Mouse (Mus musculus) heart, postnatal 0 days (tissue): ENCODE data around the gene Rd3l. TPM values are rescaled to one million over a fixed set of nuclear protein-coding genes. Genes with fewer than 3 reads are reported as not detected.

ENCODE experiments used
- ATAC-seq: fragments of 200-750 bp; cut with Nextera tagmentation; 2 replicates; pipeline ENCODE4 v1.8.0; 2017; ENCODE audit warnings: low read depth, moderate number of reproducible peaks, moderate library complexity; ENCODE audit not compliant: insufficient read depth
- DNase-seq: peaks from one replicate; pipeline ENCODE4 v3.0.0-alpha.2; 2016; ENCODE audit warnings: low spot score
- H3K27ac ChIP-seq: fragments of 300-500 bp; sonication (generic); 2 replicates; pipeline ENCODE4 v1.5.1; 2014; ENCODE audit warnings: low read depth, mild to moderate bottlenecking
- H3K27me3 ChIP-seq: fragments of 300-500 bp; sonication (generic); 2 replicates; pipeline ENCODE4 v1.6.1; 2014; ENCODE audit warnings: low read length, mixed read lengths; ENCODE audit not compliant: control insufficient read depth, insufficient read depth
- H3K36me3 ChIP-seq: fragments of 300-500 bp; sonication (generic); replicated peaks from 2 replicates; pipeline ENCODE4 v1.6.1; 2014; ENCODE audit warnings: low read length, mixed read lengths; ENCODE audit not compliant: control insufficient read depth, insufficient read depth
- H3K4me1 ChIP-seq: fragments of 300-500 bp; sonication (generic); 2 replicates; pipeline ENCODE4 v1.6.1; 2014; ENCODE audit warnings: antibody characterized with exemption; ENCODE audit not compliant: control insufficient read depth, insufficient read depth
- H3K4me2 ChIP-seq: fragments of 300-500 bp; sonication (generic); 2 replicates; pipeline ENCODE4 v1.6.1; 2014; ENCODE audit warnings: low read depth, mild to moderate bottlenecking, low read length, moderate library complexity
- H3K4me3 ChIP-seq: fragments of 300-500 bp; sonication (generic); 2 replicates; pipeline ENCODE4 v1.5.1; 2014; ENCODE audit warnings: low read depth, low read length
- H3K9ac ChIP-seq: fragments of 300-500 bp; sonication (generic); replicated peaks from 2 replicates; pipeline ENCODE4 v1.6.1; 2014; ENCODE audit warnings: low read depth, low read length, mixed read lengths
- H3K9me3 ChIP-seq: fragments of 300-500 bp; sonication (generic); replicated peaks from 2 replicates; pipeline ENCODE4 v1.6.1; 2016; ENCODE audit warnings: low read length; ENCODE audit not compliant: control insufficient read depth
- CTCF ChIP-seq: IDR thresholded peaks from 2 replicates; pipeline ENCODE4 v1.5.1; 2016; ENCODE audit warnings: antibody characterized with exemption, control low read depth, low read depth
- EP300 ChIP-seq: IDR thresholded peaks from 2 replicates; pipeline ENCODE4 v1.6.1; 2016; ENCODE audit warnings: antibody characterized with exemption, low read depth
- whole genome bisulfite sequencing: fragments of 180-500 bp; shearing (Covaris S2); extraction: QIAGEN DNeasy Blood & Tissue Kit; methylation state at CpG from one replicate; pipeline ENCODE4 v1.1.7; 2014; 5-methylcytosine and 5-hydroxymethylcytosine counted together
- polyA plus RNA-seq: library from polyadenylated mRNA; unstranded; fragments of >200 nt; fragmentation: Nextera tagmentation; extraction: Ambion mirVana; gene quantifications from 2 replicates; pipeline ENCODE4 v1.2.1, GENCODE M21; 2015
- total RNA-seq: library from RNA; depleted of rRNA; stranded (reverse); fragments of >200 nt; gene quantifications from 2 replicates; pipeline ENCODE4 v1.2.3, GENCODE M21; 2014; ENCODE audit warnings: low replicate concordance

Gene Rd3l
- total and polyA plus RNA-seq, 2 experiments from 2014 or later: 0.77 TPM; not detected in 1

DNA sequence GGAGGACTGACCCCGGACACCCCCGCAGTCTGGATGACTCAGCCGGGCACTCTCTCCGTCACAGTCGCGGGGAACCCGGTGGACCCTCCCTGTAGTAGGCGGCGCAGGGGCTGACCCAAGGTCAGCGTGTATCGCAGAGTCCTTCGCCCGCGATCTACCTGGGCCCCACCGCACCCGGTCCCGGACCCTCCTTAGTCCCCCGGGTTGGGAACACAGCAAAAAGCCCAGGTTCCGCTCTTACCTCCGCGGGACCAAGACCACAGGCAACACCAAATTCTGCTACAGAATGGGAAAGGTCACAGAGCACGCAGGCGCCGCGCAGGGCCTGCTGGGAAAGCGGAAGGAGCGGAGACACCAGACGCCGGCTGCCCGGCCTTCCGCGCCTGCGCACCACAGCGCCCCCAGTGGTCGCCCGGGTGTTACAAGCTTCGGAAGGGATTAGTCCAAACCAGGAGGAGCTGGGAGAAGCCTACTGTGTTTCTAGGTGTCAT, 14.4 kb downstream of the Rd3l start, which contains the start of gene Atp5mpl:
Atp5mpl (minus strand) TSS at position 295 of the 491 bp plus-strand sequence.
- Histone ChIP-seq H3K36me3 (peaks cover 17% of the 10 kb centered on the region), H3K4me2 (peak within 1 kb of the TSS; percentile 68), H3K4me3 (peak within 1 kb of the TSS; percentile 73), H3K9ac (peak within 1 kb of the TSS; percentile 89), H3K9me3 (no peaks in the 10 kb centered on the region), H3K4me1 (peaks cover 8% of the 10 kb centered on the region; the same call in 1 of the 2 replicates), H3K27me3 (no peaks in the 10 kb centered on the region), H3K27ac (peak within 1 kb of the TSS; percentile 84)
- ATAC-seq (peak; percentile 91), DNase-seq (peak; percentile 94)
- peak; percentile 65; the same call in 1 of the 2 replicates for TF ChIP-seq EP300
- peak; percentile 93 for TF ChIP-seq CTCF
- WGBS: under 1% methylated on average over 37 of the region's 37 CpGs

DNA sequence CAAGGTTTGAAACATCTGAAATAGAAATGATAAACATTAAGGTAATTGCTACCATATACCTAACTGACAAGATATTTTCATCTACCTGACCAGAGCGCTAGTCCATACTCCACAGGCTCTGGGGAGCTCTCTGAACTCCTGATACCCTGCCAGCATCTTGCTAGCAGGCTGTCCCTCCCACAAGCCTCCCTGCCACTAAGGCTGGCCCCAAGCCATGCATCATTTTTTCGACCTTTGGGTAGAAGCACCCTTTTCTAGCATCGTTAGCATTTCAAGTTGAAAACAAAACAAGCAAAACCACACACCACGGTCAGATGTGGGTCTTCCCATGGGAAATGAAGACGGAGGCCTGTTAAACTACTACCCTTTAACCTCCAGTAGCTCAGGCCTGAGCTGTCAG, 17.8 kb downstream of the Rd3l start:
- WGBS: 70% methylated on average over 5 of the region's 5 CpGs
- Histone ChIP-seq H3K27ac (no peak overlapping the region), H3K4me1 (peaks cover 8% of the 10 kb centered on the region; the same call in 1 of the 2 replicates), H3K4me2 (no peak overlapping the region), H3K36me3 (peaks cover 42% of the 10 kb centered on the region), H3K9ac (no peak overlapping the region), H3K4me3 (no peak overlapping the region), H3K27me3 (no peaks in the 10 kb centered on the region), H3K9me3 (no peaks in the 10 kb centered on the region)
- no peak for DNase-seq
- TF ChIP-seq CTCF (no peak), EP300 (no peak)
- ATAC-seq: no peak

DNA sequence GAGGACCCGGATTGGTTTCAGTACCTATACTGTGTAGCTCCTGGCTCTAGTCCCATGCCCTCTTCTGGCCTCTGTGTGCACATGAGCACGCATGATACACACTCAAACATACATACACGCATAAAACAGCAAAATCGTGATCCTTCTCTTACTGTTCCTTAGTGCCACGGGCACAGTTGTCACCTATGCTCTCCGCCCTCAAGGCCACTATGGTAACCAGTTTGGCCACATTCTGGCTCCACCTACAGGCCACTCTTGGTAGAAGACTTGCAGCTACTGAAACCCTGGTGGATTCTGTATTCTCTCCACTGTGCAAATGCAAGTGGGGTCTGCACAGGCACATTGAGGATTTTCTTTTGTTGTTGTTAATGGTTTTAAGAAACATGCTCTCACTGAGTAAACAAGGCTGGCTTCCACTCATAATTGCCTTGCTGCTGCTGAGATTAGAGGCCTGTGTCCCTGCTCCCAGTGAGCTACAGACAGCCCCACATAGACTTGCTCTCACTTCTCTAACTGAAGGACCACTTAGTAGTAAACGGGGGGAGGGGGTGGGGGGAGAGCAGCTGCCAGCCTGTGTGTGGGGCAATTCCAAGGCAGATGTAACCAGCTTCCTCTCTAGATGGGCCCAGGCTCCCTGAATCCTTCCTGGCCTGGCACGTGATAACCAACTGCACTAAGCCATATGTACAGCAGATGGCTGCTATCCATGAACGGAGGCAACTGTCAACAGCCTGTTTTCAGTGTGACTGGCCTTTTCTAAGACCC, 22.8 kb downstream of the Rd3l start:
- Histone ChIP-seq H3K27ac (no peak overlapping the region), H3K4me3 (no peak overlapping the region), H3K9ac (no peak overlapping the region), H3K27me3 (no peaks in the 10 kb centered on the region), H3K36me3 (peaks cover 38% of the 10 kb centered on the region), H3K9me3 (no peaks in the 10 kb centered on the region), H3K4me2 (no peak overlapping the region), H3K4me1 (no peaks in the 10 kb centered on the region)
- no peak for TF ChIP-seq EP300
- peak; percentile 83 for TF ChIP-seq CTCF
- ATAC-seq (peak; percentile 63), DNase-seq (peak; percentile 54)
- 32% methylated on average over 9 of the region's 9 CpGs for WGBS

DNA sequence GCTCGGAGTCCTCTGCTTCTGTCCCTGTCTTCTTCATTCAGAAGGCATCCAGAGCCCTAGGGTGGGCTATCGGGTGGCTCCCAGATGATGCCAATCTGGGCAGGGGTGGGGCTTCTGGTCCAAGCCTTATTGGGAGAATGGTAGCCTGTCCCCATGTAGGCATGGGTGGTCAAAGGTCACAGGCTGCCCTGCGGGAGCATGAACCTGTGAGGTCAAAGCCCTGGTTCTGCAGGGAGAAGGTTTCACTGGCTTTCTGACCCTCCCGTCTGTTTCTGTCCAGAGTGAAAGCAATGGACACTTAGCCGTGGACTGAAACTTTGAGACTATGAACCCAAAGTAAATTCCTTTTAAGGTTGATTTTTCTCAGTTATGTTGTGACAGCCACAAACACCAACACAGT, 24.9 kb downstream of the Rd3l start:
- peaks cover 20% of the 10 kb centered on the region for H3K36me3 ChIP-seq
- H3K9ac ChIP-seq: no peak overlapping the region
- no peaks in the 10 kb centered on the region for H3K27me3 ChIP-seq
- H3K4me2 ChIP-seq: no peak overlapping the region
- no peak overlapping the region for H3K27ac ChIP-seq
- WGBS: 79% methylated on average over 5 of the region's 5 CpGs
- H3K4me3 ChIP-seq: no peak overlapping the region
- TF ChIP-seq CTCF (no peak), EP300 (no peak)
- DNase-seq: no peak
- no peaks in the 10 kb centered on the region for H3K9me3 ChIP-seq
- no peaks in the 10 kb centered on the region for H3K4me1 ChIP-seq
- ATAC-seq: no peak

DNA sequence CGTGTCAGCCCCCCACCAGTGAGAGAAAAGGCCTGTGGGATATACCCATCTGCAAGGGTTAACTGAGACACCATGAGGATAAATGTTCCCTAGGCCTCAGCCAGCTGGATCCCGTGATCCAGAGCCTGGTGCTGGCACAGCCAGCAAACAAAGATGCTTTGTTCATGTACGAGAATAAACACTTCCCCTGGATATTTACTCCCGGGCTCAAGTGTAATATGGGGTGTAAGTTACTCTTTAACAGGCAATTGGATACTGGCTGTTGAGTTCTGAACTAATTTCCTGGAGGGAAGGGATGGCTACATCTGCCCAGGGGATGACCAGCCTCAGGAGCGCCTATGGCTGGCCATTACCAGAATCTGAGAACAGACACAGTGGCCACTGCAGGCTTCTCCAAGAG, 29.4 kb downstream of the Rd3l start:
- no peaks in the 10 kb centered on the region for H3K9me3 ChIP-seq
- H3K4me2 ChIP-seq: no peak overlapping the region
- no peaks in the 10 kb centered on the region for H3K36me3 ChIP-seq
- WGBS: 51% methylated on average over 5 of the region's 5 CpGs
- no peaks in the 10 kb centered on the region for H3K4me1 ChIP-seq
- no peak for TF ChIP-seq CTCF
- TF ChIP-seq EP300: no peak
- no peak overlapping the region for H3K9ac ChIP-seq
- no peaks in the 10 kb centered on the region for H3K27me3 ChIP-seq
- H3K4me3 ChIP-seq: no peak overlapping the region
- H3K27ac ChIP-seq: no peak overlapping the region
- no peak for DNase-seq
- no peak for ATAC-seq
